Mouse (Mus musculus) myocyte (in vitro differentiated cells): ENCODE measurements around the gene Lrfn4. TPM values are rescaled to one million over a fixed set of nuclear protein-coding genes. Genes with fewer than 3 reads are reported as not detected.

Source experiments
- H3K27me3 ChIP-seq: one replicate; pipeline ENCODE4 v1.6.1; 2011; ENCODE audit not compliant: control insufficient read depth, insufficient read depth, insufficient read length
- H3K36me3 ChIP-seq: one replicate; pipeline ENCODE4 v1.6.1; 2011; ENCODE audit not compliant: control insufficient read depth, insufficient read depth
- H3K4me2 ChIP-seq: one replicate; pipeline ENCODE4 v1.6.1; 2011; ENCODE audit warnings: low read depth, control low read depth
- H3K4me3 ChIP-seq: one replicate; pipeline ENCODE4 v1.5.1; 2011; ENCODE audit warnings: mild to moderate bottlenecking, control low read depth, moderate library complexity
- H3K79me2 ChIP-seq: one replicate; pipeline ENCODE4 v1.6.1; 2011; ENCODE audit not compliant: control insufficient read depth, insufficient read depth
- H3ac ChIP-seq: one replicate; pipeline ENCODE4 v1.6.1; 2011; ENCODE audit not compliant: control insufficient read depth, insufficient read length
- CEBPB ChIP-seq: IDR thresholded peaks from 2 replicates; pipeline ENCODE4 v1.6.1; 2011; ENCODE audit warnings: mild to moderate bottlenecking, moderate library complexity; ENCODE audit not compliant: poor library complexity, insufficient read depth, severe bottlenecking
- E2F4 ChIP-seq: IDR thresholded peaks from one replicate; pipeline ENCODE4 v1.6.1; 2011; ENCODE audit warnings: mild to moderate bottlenecking, control low read depth, moderate library complexity; ENCODE audit not compliant: insufficient read depth
- MAX ChIP-seq: IDR thresholded peaks from one replicate; pipeline ENCODE4 v1.6.1; 2011; ENCODE audit warnings: low read depth, mild to moderate bottlenecking, control low read depth
- MYOD1 ChIP-seq, 3 experiments: IDR thresholded peaks; one replicate each; pipeline ENCODE4 v1.6.1; 2011; ENCODE audit warnings: control low read depth in 2 of 3, low read depth in 2 of 3, mild to moderate bottlenecking in 2 of 3, moderate library complexity in 1 of 3; ENCODE audit not compliant: insufficient read length in 2 of 3, control insufficient read depth in 1 of 3
- MYOG ChIP-seq, 3 experiments: IDR thresholded peaks; one replicate each; pipeline ENCODE4 v1.6.1; 2011; ENCODE audit warnings: control low read depth in 2 of 3, low read depth in 2 of 3, mild to moderate bottlenecking in 2 of 3; ENCODE audit not compliant: insufficient read length in 2 of 3, control insufficient read depth in 1 of 3, insufficient read depth in 1 of 3
- POLR2A ChIP-seq: IDR thresholded peaks from one replicate; pipeline ENCODE4 v1.6.1; 2011; ENCODE audit warnings: low read depth, mild to moderate bottlenecking, control low read depth, moderate library complexity; ENCODE audit not compliant: insufficient read length
- POLR2AphosphoS2 ChIP-seq: IDR thresholded peaks from one replicate; pipeline ENCODE4 v1.6.1; 2011; ENCODE audit warnings: low read depth, control low read depth; ENCODE audit not compliant: insufficient read length
- REST ChIP-seq: IDR thresholded peaks from one replicate; pipeline ENCODE4 v1.6.1; 2011; ENCODE audit warnings: mild to moderate bottlenecking, control low read depth, moderate library complexity; ENCODE audit not compliant: insufficient read depth, insufficient read length
- SRF ChIP-seq: IDR thresholded peaks from one replicate; pipeline ENCODE4 v1.6.1; 2011; ENCODE audit warnings: low read depth; ENCODE audit not compliant: control insufficient read depth, insufficient read length
- TCF12 ChIP-seq: IDR thresholded peaks from one replicate; pipeline ENCODE4 v1.6.1; 2011; ENCODE audit warnings: mild to moderate bottlenecking, control low read depth; ENCODE audit not compliant: poor library complexity, insufficient read depth, severe bottlenecking
- TCF3 ChIP-seq: IDR thresholded peaks from one replicate; pipeline ENCODE4 v1.6.1; 2011; ENCODE audit warnings: low read depth, control low read depth; ENCODE audit not compliant: insufficient read length
- USF1 ChIP-seq: IDR thresholded peaks from one replicate; pipeline ENCODE4 v1.6.1; 2011; ENCODE audit warnings: low read depth, mild to moderate bottlenecking, control low read depth, moderate library complexity
- polyA plus RNA-seq: library from polyadenylated mRNA; unstranded; fragments of >200 nt; fragmentation: generic; extraction: Trizol; gene quantifications from one replicate; pipeline ENCODE4 v1.2.1, GENCODE M21; 2012; ENCODE audit warnings: missing spikeins

Gene Lrfn4
- polyA plus RNA-seq, 1 experiment, result 22.0 TPM

DNA sequence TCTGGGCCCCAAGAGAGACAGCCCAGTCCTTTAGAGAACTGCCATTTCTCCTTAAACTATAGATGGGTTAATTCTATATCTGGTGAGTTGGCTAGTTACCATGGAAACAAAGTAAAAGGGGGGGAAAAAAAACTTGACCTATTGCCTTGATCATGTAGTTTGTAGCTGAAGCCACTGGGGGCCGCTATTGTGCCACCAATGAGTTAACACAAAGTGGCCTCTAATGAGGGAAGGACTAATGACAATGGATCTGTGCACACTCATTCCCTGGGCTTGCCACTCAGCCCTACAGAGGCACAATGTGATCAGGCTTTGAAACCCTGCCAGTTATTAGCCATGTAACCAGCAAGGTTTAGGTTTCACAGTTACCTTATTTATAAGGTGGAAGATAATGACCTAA is 13.4 kb upstream of the Lrfn4 start:
- no peak overlapping the region for H3ac ChIP-seq
- H3K36me3 ChIP-seq, result no peaks in the 10 kb centered on the region
- no peak overlapping the region for H3K4me3 ChIP-seq
- no peak overlapping the region for H3K4me2 ChIP-seq
- no peaks in the 10 kb centered on the region for H3K27me3 ChIP-seq
- H3K79me2 ChIP-seq, result peaks cover 11% of the 10 kb centered on the region
- TF ChIP-seq E2F4 (no peak), POLR2A (no peak), MYOD1 (IDR thresholded peaks at IDR 0.05; ENCODE audit: control insufficient read depth in 1 of 3, insufficient read length in 2 of 3, low read depth in 2 of 3) (no peak), MYOG (IDR thresholded peaks at IDR 0.05; ENCODE audit: control insufficient read depth in 1 of 3, insufficient read depth in 1 of 3, insufficient read length in 2 of 3, low read depth in 2 of 3) (no peak), TCF3 (no peak), TCF12 (no peak), MAX (no peak), USF1 (no peak), SRF (no peak), REST (no peak), CEBPB (no peak), POLR2AphosphoS2 (no peak)

DNA sequence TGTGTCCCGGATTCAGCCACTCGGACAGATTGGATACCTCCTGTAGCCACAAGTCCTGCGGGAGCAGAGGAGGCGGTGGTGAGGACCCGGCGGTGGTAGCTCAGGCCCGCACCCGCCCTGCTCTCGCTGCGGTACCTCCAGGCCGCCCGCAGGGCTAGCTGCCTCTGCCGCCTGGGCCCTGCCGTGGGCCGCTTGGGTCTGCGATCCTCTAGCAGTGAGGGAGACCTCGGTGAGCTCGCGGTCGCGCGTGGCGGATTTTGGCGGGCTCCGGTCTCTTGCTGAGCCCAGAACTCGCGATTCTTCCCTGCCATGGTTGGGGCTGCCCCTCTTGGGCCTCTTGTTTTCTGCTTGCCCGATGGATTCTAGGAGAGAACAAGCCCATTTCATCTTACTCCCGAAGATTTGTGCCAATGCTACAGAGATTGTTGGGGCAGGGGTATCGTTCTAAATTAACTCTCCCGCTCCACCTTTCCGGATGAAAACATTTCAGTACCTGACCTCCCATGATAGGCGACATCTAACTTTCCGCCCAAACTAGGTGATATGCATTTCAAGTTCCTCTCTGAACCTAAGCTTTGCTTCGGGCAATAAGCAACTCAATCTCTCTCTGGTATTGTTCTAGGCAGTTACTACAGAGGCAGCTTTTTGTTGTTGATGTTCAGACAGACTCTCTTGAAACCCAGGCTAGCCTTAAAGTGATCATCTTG is 10.5 kb upstream of the Lrfn4 start:
- H3ac ChIP-seq, result peak overlapping the region; percentile 52
- no peaks in the 10 kb centered on the region for H3K36me3 ChIP-seq
- peaks cover 11% of the 10 kb centered on the region for H3K79me2 ChIP-seq
- TF ChIP-seq TCF3, result no peak
- no peak for TF ChIP-seq SRF
- no peak for TF ChIP-seq REST
- TF ChIP-seq CEBPB, result no peak
- TF ChIP-seq USF1, result no peak
- TF ChIP-seq POLR2A, result no peak
- TF ChIP-seq E2F4, result no peak
- no peak for TF ChIP-seq TCF12
- peak overlapping the region; percentile 74 for H3K4me3 ChIP-seq
- H3K4me2 ChIP-seq, result peak overlapping the region; percentile 97
- no peaks in the 10 kb centered on the region for H3K27me3 ChIP-seq

DNA sequence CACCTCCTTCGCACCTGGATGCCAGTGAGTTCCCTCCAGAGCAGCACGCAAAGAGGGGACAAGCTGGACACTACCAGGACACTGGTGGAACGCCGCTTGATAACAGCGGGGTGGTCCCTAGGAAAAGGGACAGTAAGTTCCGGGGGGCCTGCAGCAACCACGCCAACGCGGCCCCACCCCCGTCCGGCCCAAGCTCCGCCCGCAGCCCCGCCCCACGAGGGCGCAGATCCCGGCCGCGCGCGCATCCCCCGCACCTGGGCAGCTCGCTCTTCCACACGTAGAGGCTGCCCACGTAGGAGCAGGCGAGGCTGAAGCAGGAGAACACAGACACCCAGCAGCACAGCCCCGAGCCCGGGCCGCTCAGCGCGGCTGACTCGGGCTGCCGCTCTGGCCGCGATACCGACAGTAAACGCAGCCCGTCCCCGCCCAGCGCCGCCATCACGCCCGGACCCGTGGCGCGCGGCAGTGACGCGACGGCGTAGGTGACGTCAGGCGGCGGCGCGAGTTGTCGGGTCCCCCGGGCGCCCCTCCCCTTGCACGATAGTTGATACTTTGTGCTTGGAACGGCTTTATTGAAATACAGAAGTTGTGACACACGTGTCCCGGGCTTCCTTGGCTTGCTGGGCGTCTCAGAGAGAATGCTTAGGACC is 9.8 kb upstream of the Lrfn4 start, which contains the start of gene Rce1:
Gene Rce1, minus strand, starts transcription at position 463 of the 650 bp plus-strand sequence.
- H3ac ChIP-seq, result peak within 1 kb of the TSS; percentile 52
- peak within 1 kb of the TSS; percentile 97 for H3K4me2 ChIP-seq
- TF ChIP-seq POLR2AphosphoS2 (peak; percentile 84), USF1 (no peak), SRF (peak; percentile 75), POLR2A (peak; percentile 90)
- no peaks in the 10 kb centered on the region for H3K27me3 ChIP-seq
- H3K79me2 ChIP-seq, result peaks cover 11% of the 10 kb centered on the region
- peak within 1 kb of the TSS; percentile 74 for H3K4me3 ChIP-seq
- no peaks in the 10 kb centered on the region for H3K36me3 ChIP-seq

DNA sequence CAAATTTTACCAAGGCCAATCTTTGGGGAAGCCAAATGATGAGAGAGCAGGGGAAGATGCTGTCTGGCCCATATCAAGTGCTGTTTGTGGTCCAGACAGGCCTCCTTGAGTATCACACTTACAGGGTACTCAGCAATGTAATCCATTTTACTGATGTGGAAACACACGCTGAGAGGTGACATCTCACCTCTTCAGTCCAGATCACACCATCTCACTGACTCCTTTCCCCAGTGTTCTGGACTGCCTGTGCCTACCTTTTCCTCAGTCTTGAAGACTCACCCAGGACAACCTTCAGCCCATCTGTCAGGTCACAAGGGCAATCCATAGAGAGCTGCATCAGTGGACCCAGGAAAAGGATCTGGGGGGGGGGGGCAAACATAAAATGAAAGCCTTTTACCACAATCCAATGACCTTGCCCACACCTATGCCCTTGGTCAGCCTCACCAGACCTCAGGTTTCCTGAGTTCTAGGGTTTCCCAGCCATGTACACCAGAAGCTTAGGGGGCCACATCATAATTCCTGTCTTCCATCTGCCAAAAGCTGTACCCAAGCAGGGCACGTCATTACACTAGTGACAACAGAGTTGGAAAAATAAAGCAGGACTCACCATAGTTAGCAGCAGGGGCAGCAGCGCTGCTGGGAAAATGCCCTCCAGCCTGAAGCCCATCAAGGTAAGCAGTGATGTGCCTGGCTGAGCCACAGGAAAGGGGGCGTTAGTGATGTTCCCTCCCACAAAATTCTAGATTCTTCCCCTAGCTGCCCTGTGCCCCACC is 9.1 kb upstream of the Lrfn4 start:
- H3K4me2 ChIP-seq, result peak overlapping the region; percentile 82
- peak overlapping the region; percentile 74 for H3K4me3 ChIP-seq
- peaks cover 11% of the 10 kb centered on the region for H3K79me2 ChIP-seq
- no peaks in the 10 kb centered on the region for H3K36me3 ChIP-seq
- H3ac ChIP-seq, result peak overlapping the region; percentile 52
- TF ChIP-seq SRF (no peak), POLR2A (no peak), POLR2AphosphoS2 (no peak), MAX (no peak), E2F4 (no peak), MYOD1 (IDR thresholded peaks at IDR 0.05; ENCODE audit: control insufficient read depth in 1 of 3, insufficient read length in 2 of 3, low read depth in 2 of 3) (no peak), USF1 (no peak), TCF3 (no peak), REST (no peak), TCF12 (no peak), MYOG (IDR thresholded peaks at IDR 0.05; ENCODE audit: control insufficient read depth in 1 of 3, insufficient read depth in 1 of 3, insufficient read length in 2 of 3, low read depth in 2 of 3) (no peak), CEBPB (no peak)
- H3K27me3 ChIP-seq, result no peaks in the 10 kb centered on the region
